Mouse (Mus musculus): ENCODE data around the gene Enpp6.

DNA sequence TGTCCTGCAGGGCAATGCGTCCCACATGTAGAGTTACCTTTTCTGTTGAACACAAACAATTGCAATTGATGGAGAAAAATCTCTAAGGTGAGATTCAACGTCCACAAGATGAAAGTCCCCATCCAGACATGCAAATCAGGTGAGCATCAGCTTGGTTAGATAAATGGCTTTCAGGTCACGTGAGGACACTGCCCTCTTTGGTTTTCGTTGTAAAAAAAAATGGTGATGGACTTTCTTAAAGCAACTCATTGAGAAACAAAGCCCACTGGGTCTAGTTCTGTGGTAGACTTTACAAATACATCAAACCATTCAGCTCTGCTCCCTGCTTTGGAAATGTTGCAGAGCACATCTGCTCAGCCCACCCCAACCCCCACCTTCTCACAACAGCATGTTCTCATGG lies 48.5 kb upstream of the Enpp6 start:
- TF ChIP-seq CTCF (conservative IDR thresholded peaks at IDR 0.05; ENCODE audit: insufficient read depth, insufficient read length, low read depth, low read length) (no peak), POLR2A (IDR thresholded peaks at IDR 0.05; ENCODE audit: low read depth, low read length) (no peak)

Measured in kidney, adult 2 months (tissue).